Mouse (Mus musculus) myocyte (in vitro differentiated cells): ENCODE data around the gene Dact3. TPM values are rescaled to one million over a fixed set of nuclear protein-coding genes. Genes with fewer than 3 reads are reported as not detected.

Source experiments
- H3K27me3 ChIP-seq: one replicate; pipeline ENCODE4 v1.6.1; 2011; ENCODE audit not compliant: control insufficient read depth, insufficient read depth, insufficient read length
- H3K36me3 ChIP-seq: one replicate; pipeline ENCODE4 v1.6.1; 2011; ENCODE audit not compliant: control insufficient read depth, insufficient read depth
- H3K4me2 ChIP-seq: one replicate; pipeline ENCODE4 v1.6.1; 2011; ENCODE audit warnings: low read depth, control low read depth
- H3K4me3 ChIP-seq: one replicate; pipeline ENCODE4 v1.5.1; 2011; ENCODE audit warnings: mild to moderate bottlenecking, control low read depth, moderate library complexity
- H3K79me2 ChIP-seq: one replicate; pipeline ENCODE4 v1.6.1; 2011; ENCODE audit not compliant: control insufficient read depth, insufficient read depth
- H3ac ChIP-seq: one replicate; pipeline ENCODE4 v1.6.1; 2011; ENCODE audit not compliant: control insufficient read depth, insufficient read length
- CEBPB ChIP-seq: IDR thresholded peaks from 2 replicates; pipeline ENCODE4 v1.6.1; 2011; ENCODE audit warnings: mild to moderate bottlenecking, moderate library complexity; ENCODE audit not compliant: poor library complexity, insufficient read depth, severe bottlenecking
- E2F4 ChIP-seq: IDR thresholded peaks from one replicate; pipeline ENCODE4 v1.6.1; 2011; ENCODE audit warnings: mild to moderate bottlenecking, control low read depth, moderate library complexity; ENCODE audit not compliant: insufficient read depth
- MAX ChIP-seq: IDR thresholded peaks from one replicate; pipeline ENCODE4 v1.6.1; 2011; ENCODE audit warnings: low read depth, mild to moderate bottlenecking, control low read depth
- MYOD1 ChIP-seq, 3 experiments: IDR thresholded peaks; one replicate each; pipeline ENCODE4 v1.6.1; 2011; ENCODE audit warnings: control low read depth in 2 of 3, low read depth in 2 of 3, mild to moderate bottlenecking in 2 of 3, moderate library complexity in 1 of 3; ENCODE audit not compliant: insufficient read length in 2 of 3, control insufficient read depth in 1 of 3
- MYOG ChIP-seq, 3 experiments: IDR thresholded peaks; one replicate each; pipeline ENCODE4 v1.6.1; 2011; ENCODE audit warnings: control low read depth in 2 of 3, low read depth in 2 of 3, mild to moderate bottlenecking in 2 of 3; ENCODE audit not compliant: insufficient read length in 2 of 3, control insufficient read depth in 1 of 3, insufficient read depth in 1 of 3
- POLR2A ChIP-seq: IDR thresholded peaks from one replicate; pipeline ENCODE4 v1.6.1; 2011; ENCODE audit warnings: low read depth, mild to moderate bottlenecking, control low read depth, moderate library complexity; ENCODE audit not compliant: insufficient read length
- POLR2AphosphoS2 ChIP-seq: IDR thresholded peaks from one replicate; pipeline ENCODE4 v1.6.1; 2011; ENCODE audit warnings: low read depth, control low read depth; ENCODE audit not compliant: insufficient read length
- REST ChIP-seq: IDR thresholded peaks from one replicate; pipeline ENCODE4 v1.6.1; 2011; ENCODE audit warnings: mild to moderate bottlenecking, control low read depth, moderate library complexity; ENCODE audit not compliant: insufficient read depth, insufficient read length
- SRF ChIP-seq: IDR thresholded peaks from one replicate; pipeline ENCODE4 v1.6.1; 2011; ENCODE audit warnings: low read depth; ENCODE audit not compliant: control insufficient read depth, insufficient read length
- TCF12 ChIP-seq: IDR thresholded peaks from one replicate; pipeline ENCODE4 v1.6.1; 2011; ENCODE audit warnings: mild to moderate bottlenecking, control low read depth; ENCODE audit not compliant: poor library complexity, insufficient read depth, severe bottlenecking
- TCF3 ChIP-seq: IDR thresholded peaks from one replicate; pipeline ENCODE4 v1.6.1; 2011; ENCODE audit warnings: low read depth, control low read depth; ENCODE audit not compliant: insufficient read length
- USF1 ChIP-seq: IDR thresholded peaks from one replicate; pipeline ENCODE4 v1.6.1; 2011; ENCODE audit warnings: low read depth, mild to moderate bottlenecking, control low read depth, moderate library complexity
- polyA plus RNA-seq: library from polyadenylated mRNA; unstranded; fragments of >200 nt; fragmentation: generic; extraction: Trizol; gene quantifications from one replicate; pipeline ENCODE4 v1.2.1, GENCODE M21; 2012; ENCODE audit warnings: missing spikeins

Dact3 gene
- polyA plus RNA-seq, 1 experiment, result 10.0 TPM

DNA sequence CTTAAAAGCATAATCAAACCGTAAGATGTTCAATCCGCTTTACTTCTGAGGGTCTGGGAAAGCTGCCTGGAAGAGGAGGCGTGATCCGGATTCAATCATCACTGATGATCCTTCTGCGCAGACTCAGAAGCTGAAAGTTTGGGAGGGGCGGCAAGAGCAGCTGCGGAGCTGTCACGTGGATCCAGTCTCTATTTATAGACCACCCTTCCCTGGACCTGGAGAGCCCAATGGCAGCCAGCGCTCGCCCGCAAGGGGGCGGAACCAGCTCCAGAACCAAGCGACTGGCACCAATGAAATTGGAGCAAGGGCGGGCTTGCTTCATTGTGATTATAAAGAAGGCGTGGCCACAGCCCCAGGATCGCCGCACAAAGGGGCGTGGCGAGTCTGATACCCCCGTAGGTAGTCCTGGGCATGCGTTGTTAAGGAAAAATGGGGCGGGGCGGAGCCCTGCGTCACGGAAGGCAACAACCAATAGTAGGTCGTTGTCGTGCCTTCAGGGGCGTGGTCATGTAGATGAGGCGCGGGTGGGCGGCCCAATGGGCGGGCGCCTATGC, 284 bp upstream of the Dact3 start:
- peak overlapping the region; percentile 32 for H3K4me3 ChIP-seq
- H3K4me2 ChIP-seq, result peak overlapping the region; percentile 85
- H3K79me2 ChIP-seq, result peaks cover 3% of the 10 kb centered on the region
- peak overlapping the region; percentile 75 for H3ac ChIP-seq
- H3K27me3 ChIP-seq, result no peaks in the 10 kb centered on the region
- peak; percentile 3 to 71 (median 39) for TF ChIP-seq MYOG (IDR thresholded peaks at IDR 0.05; ENCODE audit: control insufficient read depth in 1 of 3, insufficient read depth in 1 of 3, insufficient read length in 2 of 3, low read depth in 2 of 3)
- TF ChIP-seq E2F4, result no peak
- no peak for TF ChIP-seq POLR2A
- no peak for TF ChIP-seq POLR2AphosphoS2
- peak in 2 of 3 experiments; percentile 60 to 61 for TF ChIP-seq MYOD1 (IDR thresholded peaks at IDR 0.05; ENCODE audit: control insufficient read depth in 1 of 3, insufficient read length in 2 of 3, low read depth in 2 of 3)
- peak; percentile 75 for TF ChIP-seq SRF
- TF ChIP-seq USF1, result peak; percentile 52
- no peaks in the 10 kb centered on the region for H3K36me3 ChIP-seq

GRCm38 (mm10) chr7:16875326-16875725, 209 bp downstream of the Dact3 start:
- TF ChIP-seq MYOD1 (IDR thresholded peaks at IDR 0.05; ENCODE audit: control insufficient read depth in 1 of 3, insufficient read length in 2 of 3, low read depth in 2 of 3), result peak in 1 of 3 experiments; percentile 36
- no peak for TF ChIP-seq SRF
- TF ChIP-seq POLR2A, result peak; percentile 38
- no peak for TF ChIP-seq E2F4
- no peak for TF ChIP-seq USF1
- peak overlapping the region; percentile 75 for H3ac ChIP-seq
- H3K27me3 ChIP-seq, result no peaks in the 10 kb centered on the region
- peaks cover 3% of the 10 kb centered on the region for H3K79me2 ChIP-seq
- no peaks in the 10 kb centered on the region for H3K36me3 ChIP-seq
- peak overlapping the region; percentile 97 for H3K4me2 ChIP-seq
- H3K4me3 ChIP-seq, result peak overlapping the region; percentile 32

DNA sequence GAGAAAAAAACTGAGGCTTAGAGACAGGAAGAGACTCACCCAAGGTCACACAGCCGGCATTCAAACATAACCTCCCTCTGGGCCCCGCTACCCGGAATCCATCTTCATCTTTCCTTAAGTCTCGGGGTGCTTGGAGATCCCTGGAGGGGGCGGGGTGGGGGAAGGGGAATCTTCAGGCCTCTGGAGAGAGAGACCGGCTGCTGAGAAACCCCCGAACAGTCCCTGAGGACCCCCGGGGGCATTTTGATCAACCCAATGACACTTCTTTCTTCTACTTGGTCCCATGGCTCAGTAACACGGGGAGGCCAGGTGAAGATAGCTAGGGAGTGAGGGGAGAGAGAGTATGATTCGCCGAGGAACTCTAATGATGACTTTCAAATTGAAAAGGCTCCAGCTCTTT, 889 bp downstream of the Dact3 start:
- Histone ChIP-seq H3K4me2 (peak overlapping the region; percentile 97), H3ac (peak overlapping the region; percentile 75), H3K4me3 (peak overlapping the region; percentile 32), H3K27me3 (no peaks in the 10 kb centered on the region), H3K79me2 (peaks cover 3% of the 10 kb centered on the region), H3K36me3 (no peaks in the 10 kb centered on the region)
- no peak for TF ChIP-seq POLR2A
- no peak for TF ChIP-seq MAX
- no peak for TF ChIP-seq TCF3
- no peak for TF ChIP-seq TCF12
- TF ChIP-seq USF1, result no peak
- no peak for TF ChIP-seq SRF
- no peak for TF ChIP-seq REST
- TF ChIP-seq CEBPB, result no peak
- TF ChIP-seq MYOD1 (IDR thresholded peaks at IDR 0.05; ENCODE audit: control insufficient read depth in 1 of 3, insufficient read length in 2 of 3, low read depth in 2 of 3), result no peak
- TF ChIP-seq POLR2AphosphoS2, result no peak
- no peak for TF ChIP-seq E2F4
- TF ChIP-seq MYOG (IDR thresholded peaks at IDR 0.05; ENCODE audit: control insufficient read depth in 1 of 3, insufficient read depth in 1 of 3, insufficient read length in 2 of 3, low read depth in 2 of 3), result no peak

DNA sequence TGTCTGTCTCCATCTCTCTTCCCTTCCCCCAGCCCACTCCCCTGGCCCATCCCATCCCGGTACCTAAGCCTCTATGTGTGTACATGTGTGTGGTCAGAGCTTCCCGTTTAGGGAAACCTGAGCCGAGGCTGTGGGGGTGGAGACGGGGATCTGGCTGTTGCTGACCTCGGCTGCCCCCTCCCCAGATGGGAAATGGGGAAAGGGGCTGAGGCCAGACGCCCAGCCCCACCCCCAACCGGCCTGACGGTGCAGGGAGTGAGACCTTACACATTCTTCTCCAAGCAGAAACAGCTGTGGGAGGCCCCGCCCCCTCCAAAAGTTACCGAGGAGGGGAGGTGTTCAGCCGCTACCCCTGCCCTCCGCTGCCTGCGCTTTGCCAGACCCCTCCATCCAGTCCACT, 1.5 kb downstream of the Dact3 start:
- TF ChIP-seq MYOD1 (IDR thresholded peaks at IDR 0.05; ENCODE audit: control insufficient read depth in 1 of 3, insufficient read length in 2 of 3, low read depth in 2 of 3) (peak in 1 of 3 experiments; percentile 22), MYOG (IDR thresholded peaks at IDR 0.05; ENCODE audit: control insufficient read depth in 1 of 3, insufficient read depth in 1 of 3, insufficient read length in 2 of 3, low read depth in 2 of 3) (peak in 1 of 3 experiments; percentile 31), POLR2A (no peak)
- Histone ChIP-seq H3K4me2 (peak overlapping the region; percentile 97), H3ac (no peak overlapping the region), H3K4me3 (peak overlapping the region; percentile 32), H3K27me3 (no peaks in the 10 kb centered on the region), H3K79me2 (peaks cover 3% of the 10 kb centered on the region), H3K36me3 (no peaks in the 10 kb centered on the region)

DNA sequence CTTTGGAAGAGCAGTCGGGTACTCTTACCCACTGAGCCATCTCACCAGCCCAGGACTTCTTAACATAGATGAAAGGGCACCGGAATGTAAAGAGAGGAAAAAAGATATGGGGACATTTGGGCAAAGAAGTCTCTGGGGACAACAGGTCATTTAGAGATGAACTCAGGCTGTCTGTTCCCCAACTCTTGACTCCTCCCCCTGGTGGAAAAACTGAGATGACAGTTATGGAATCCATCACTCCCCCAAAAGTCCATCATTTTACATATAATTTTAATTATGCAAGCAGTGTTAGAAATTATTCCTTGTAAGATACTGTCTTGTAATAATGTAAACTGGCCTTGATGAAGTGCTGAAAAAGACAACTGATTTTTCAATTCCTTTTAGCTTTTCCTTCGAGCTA, 2.6 kb downstream of the Dact3 start:
- Histone ChIP-seq H3ac (no peak overlapping the region), H3K27me3 (no peaks in the 10 kb centered on the region), H3K4me2 (no peak overlapping the region), H3K79me2 (peaks cover 3% of the 10 kb centered on the region), H3K4me3 (no peak overlapping the region), H3K36me3 (no peaks in the 10 kb centered on the region)
- TF ChIP-seq REST (no peak), SRF (no peak), POLR2AphosphoS2 (no peak), MYOG (IDR thresholded peaks at IDR 0.05; ENCODE audit: control insufficient read depth in 1 of 3, insufficient read depth in 1 of 3, insufficient read length in 2 of 3, low read depth in 2 of 3) (no peak), POLR2A (no peak), TCF3 (no peak), USF1 (no peak)
